ENCODE assay signal across 22 mouse cellular contexts in the genomic region with DNA sequence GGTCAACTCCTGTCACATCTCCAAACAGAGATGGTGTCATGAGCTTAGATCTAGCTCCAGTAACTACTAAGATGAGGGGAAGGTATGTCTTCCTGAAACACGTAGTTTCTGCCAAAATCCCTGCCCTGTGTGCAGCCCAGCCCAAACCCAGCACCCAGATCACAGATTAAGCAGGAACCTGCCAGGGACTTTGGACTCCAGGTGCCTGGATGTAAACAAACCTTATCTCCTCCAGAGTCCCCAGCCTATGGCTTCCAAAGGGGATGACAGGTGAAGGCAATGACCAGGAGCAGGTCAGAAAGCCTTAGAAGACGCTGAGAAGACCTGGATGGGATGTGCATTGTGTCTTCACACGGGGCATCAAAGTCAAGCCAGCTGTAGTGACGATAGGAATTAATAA. TPM values are rescaled to one million over a fixed set of nuclear protein-coding genes. Genes with fewer than 3 reads are reported as not detected.
DNase-seq lines count a peak whose midpoint lies in the region; ATAC-seq and TF ChIP-seq lines count a peak whose summit lies in the region.
"Not testable (repeated sequence)": the region's sequence is repeated elsewhere in the genome, so short reads cannot be mapped to it uniquely, and the experiment has no call there.
"Had no signal": no experiment of that assay in that cellular context is flagged by ENCODE, and none has a peak within 500 bp of the region (broad histone marks: within the 10 kb centered on the region; RNA-seq: fewer than 3 reads in every experiment).

No protein-coding gene starts in this region.

- peak; percentile 86 for ATAC-seq in intestine, embryonic 14.5 days (replicated peaks; ENCODE audit: low FRiP score, low TSS enrichment, low read depth)
- peak; percentile 91 for ATAC-seq in intestine, embryonic 16.5 days
- peak; percentile 76 for ATAC-seq in stomach, embryonic 14.5 days (ENCODE audit: insufficient number of reproducible peaks, insufficient read depth, low FRiP score, low read depth)
- ATAC-seq in stomach, embryonic 16.5 days (ENCODE audit: insufficient read depth, low FRiP score) = peak; percentile 87

- not testable (repeated sequence) for TF ChIP-seq CTCF in liver, adult 2 months (IDR thresholded peaks at IDR 0.05; ENCODE audit: low read depth, low read length)

- H3K4me2 ChIP-seq in intestine, embryonic 14.5 days (ENCODE audit: low read length); stomach, embryonic 14.5 days (replicated peaks; ENCODE audit: low read depth, low read length); stomach, embryonic 16.5 days (ENCODE audit: low read depth, low read length): not testable (repeated sequence)
- peak overlapping the region; percentile 48; the same call in 1 of the 2 replicates for H3K4me2 ChIP-seq in intestine, embryonic 16.5 days (ENCODE audit: low read depth, low read length)

- not testable (repeated sequence) for H3K9ac ChIP-seq in intestine, embryonic 14.5 days (ENCODE audit: low read length); intestine, embryonic 16.5 days (ENCODE audit: low read depth, low read length); liver, adult 2 months (ENCODE audit: low read depth, low read length); stomach, embryonic 14.5 days (replicated peaks; ENCODE audit: low read depth, low read length); stomach, embryonic 16.5 days (ENCODE audit: low read length)

- not testable (repeated sequence) for H3K27ac ChIP-seq in intestine, embryonic 14.5 days (ENCODE audit: low read depth); liver, adult 2 months (replicated peaks; ENCODE audit: insufficient read depth, low read depth, low read length); stomach, embryonic 14.5 days (ENCODE audit: low read length); stomach, embryonic 16.5 days (ENCODE audit: low read length)
- peak overlapping the region; percentile 41; the same call in 1 of the 2 replicates for H3K27ac ChIP-seq in intestine, embryonic 16.5 days (ENCODE audit: low read length)

- TF ChIP-seq POLR2A in liver, adult 2 months (IDR thresholded peaks at IDR 0.05; ENCODE audit: extremely low read depth, insufficient read depth, low read length) = not testable (repeated sequence)

- not testable (repeated sequence) for H3K9me3 ChIP-seq in intestine, embryonic 14.5 days (ENCODE audit: control insufficient read depth, low read length); intestine, embryonic 16.5 days (ENCODE audit: control insufficient read depth, low read length); stomach, embryonic 14.5 days (ENCODE audit: control insufficient read depth, low read depth, low read length); stomach, embryonic 16.5 days (replicated peaks; ENCODE audit: control insufficient read depth, low read length)

- 44% methylated on average over 2 of the region's 4 CpGs for WGBS in intestine, embryonic 14.5 days
- 47% methylated on average over 3 of the region's 4 CpGs for WGBS in intestine, embryonic 16.5 days
- WGBS in liver, adult 2 months = 20% methylated on average over 3 of the region's 4 CpGs
- WGBS in stomach, embryonic 14.5 days = 67% methylated on average over 1 of the region's 4 CpGs
- WGBS in stomach, embryonic 16.5 days = 38% methylated on average over 2 of the region's 4 CpGs

- not testable (repeated sequence) for H3K4me1 ChIP-seq in intestine, embryonic 14.5 days (replicated peaks; ENCODE audit: control insufficient read depth, insufficient read depth, low read length); intestine, embryonic 16.5 days (ENCODE audit: control insufficient read depth, insufficient read depth, low read length); liver, adult 2 months (ENCODE audit: control insufficient read depth, insufficient read depth, low read length); stomach, embryonic 14.5 days (ENCODE audit: control insufficient read depth, insufficient read depth, low read length); stomach, embryonic 16.5 days (ENCODE audit: control insufficient read depth, insufficient read depth, low read length)

- H3K4me3 ChIP-seq in intestine, embryonic 14.5 days (ENCODE audit: low read depth, low read length); intestine, embryonic 16.5 days (ENCODE audit: low read length); liver, adult 2 months (ENCODE audit: insufficient read depth, low read depth, low read length); stomach, embryonic 14.5 days (ENCODE audit: low read depth, low read length); stomach, embryonic 16.5 days (replicated peaks; ENCODE audit: low read length): not testable (repeated sequence)

- DNase-seq in intestine, embryonic 14.5 days (ENCODE audit: low spot score) = not testable (repeated sequence)
- DNase-seq in liver, adult 2 months (ENCODE audit: extremely low read depth, low read depth, low spot score) = peak; percentile 13
- peak; percentile 61 for DNase-seq in yolk sac, embryonic 10.5 days (ENCODE audit: low spot score)

- not testable (repeated sequence) for H3K79me2 ChIP-seq in liver, adult 2 months (ENCODE audit: control insufficient read depth, insufficient read depth, low read length)

- H3K27me3 ChIP-seq in intestine, embryonic 14.5 days (replicated peaks; ENCODE audit: control insufficient read depth, insufficient read depth, low read length); intestine, embryonic 16.5 days (replicated peaks; ENCODE audit: control insufficient read depth, insufficient read depth, low read length); liver, adult 2 months (ENCODE audit: control insufficient read depth, insufficient read depth, low read length); stomach, embryonic 14.5 days (ENCODE audit: control insufficient read depth, insufficient read depth, low read length); stomach, embryonic 16.5 days (ENCODE audit: control insufficient read depth, insufficient read depth, low read length): not testable (repeated sequence)

- H3K36me3 ChIP-seq in intestine, embryonic 14.5 days (ENCODE audit: control insufficient read depth, insufficient read depth, low read length); intestine, embryonic 16.5 days (ENCODE audit: control insufficient read depth, insufficient read depth, low read length); liver, adult 2 months (ENCODE audit: control insufficient read depth, insufficient read depth, low read length); stomach, embryonic 14.5 days (ENCODE audit: control insufficient read depth, insufficient read depth, low read length); stomach, embryonic 16.5 days (ENCODE audit: control insufficient read depth, insufficient read depth, low read length): not testable (repeated sequence)

RNA-seq across cellular contexts. Expression of gene Btnl6, which starts 19.4 kb away (rescaled TPM):
- polyA plus RNA-seq in intestine, embryonic 14.5 days (2014; fragmentation: Nextera tagmentation; extraction: Ambion mirVana) = 0.14 and 0.22 TPM in 2 replicates
- 30.9 and 41.7 TPM in 2 replicates for polyA plus RNA-seq in intestine, embryonic 16.5 days (2015; fragmentation: Nextera tagmentation; extraction: Ambion mirVana)
- total RNA-seq in liver, adult 2 months (2014; rRNA removed) = 0.07 TPM in 1 of 2 replicates, not detected in the other
- not detected in 2 replicates for polyA plus RNA-seq in liver, adult 2 months (2012; rRNA removed)
- not detected in 2 replicates for polyA plus RNA-seq in stomach, embryonic 14.5 days (2014; fragmentation: Nextera tagmentation; extraction: Ambion mirVana)
- 2.6 and 3.6 TPM in 2 replicates for polyA plus RNA-seq in stomach, embryonic 16.5 days (2015; fragmentation: Nextera tagmentation; extraction: Ambion mirVana)
- total RNA-seq: adrenal gland, adult 2 months; adrenal gland, postnatal 10 days; adrenal gland, postnatal 25 days; adrenal gland, postnatal 4 days; common myeloid progenitor, adult 5-6 weeks; ES-E14; MEL had no signal
- polyA plus RNA-seq: adrenal gland, adult 2 months; brain, embryonic 14.5 days; C2C12; embryonic facial prominence, embryonic 11.5 days; embryonic facial prominence, embryonic 13.5 days; embryonic facial prominence, embryonic 15.5 days; erythroblast, embryonic 14.5 days; forebrain, embryonic 10.5 days; forebrain, embryonic 12.5 days; forebrain, embryonic 14.5 days had no signal

RNA-seq across cellular contexts. Expression of gene Btnl4, which starts 20.6 kb away (rescaled TPM):
- polyA plus RNA-seq in intestine, embryonic 14.5 days (2014; fragmentation: Nextera tagmentation; extraction: Ambion mirVana) = 1.1 and 3.3 TPM in 2 replicates
- polyA plus RNA-seq in intestine, embryonic 16.5 days (2015; fragmentation: Nextera tagmentation; extraction: Ambion mirVana) = 18.1 and 22.3 TPM in 2 replicates
- total RNA-seq in liver, adult 2 months (2014; rRNA removed) = 0.09 TPM in 1 of 2 replicates, not detected in the other
- polyA plus RNA-seq in liver, adult 2 months (2012; rRNA removed) = not detected in 2 replicates
- polyA plus RNA-seq in stomach, embryonic 14.5 days (2014; fragmentation: Nextera tagmentation; extraction: Ambion mirVana) = 0.18 TPM in 1 of 2 replicates, not detected in the other
- polyA plus RNA-seq in stomach, embryonic 16.5 days (2015; fragmentation: Nextera tagmentation; extraction: Ambion mirVana) = 3.8 and 3.9 TPM in 2 replicates
- total RNA-seq: adrenal gland, adult 2 months; adrenal gland, postnatal 10 days; adrenal gland, postnatal 25 days; adrenal gland, postnatal 4 days; common myeloid progenitor, adult 5-6 weeks; ES-E14; MEL had no signal
- polyA plus RNA-seq: brain, embryonic 14.5 days; C2C12; embryonic facial prominence, embryonic 11.5 days; embryonic facial prominence, embryonic 13.5 days; embryonic facial prominence, embryonic 15.5 days; forebrain, embryonic 10.5 days; forebrain, embryonic 12.5 days; forebrain, embryonic 14.5 days had no signal
